Mouse (Mus musculus): Measurements from ENCODE around the gene Snupn. TPM values are rescaled to one million over a fixed set of nuclear protein-coding genes. Genes with fewer than 3 reads are reported as not detected.

The Snupn gene
- polyA plus RNA-seq, 1 experiment from 2014 or later, result 11.8 TPM

DNA sequence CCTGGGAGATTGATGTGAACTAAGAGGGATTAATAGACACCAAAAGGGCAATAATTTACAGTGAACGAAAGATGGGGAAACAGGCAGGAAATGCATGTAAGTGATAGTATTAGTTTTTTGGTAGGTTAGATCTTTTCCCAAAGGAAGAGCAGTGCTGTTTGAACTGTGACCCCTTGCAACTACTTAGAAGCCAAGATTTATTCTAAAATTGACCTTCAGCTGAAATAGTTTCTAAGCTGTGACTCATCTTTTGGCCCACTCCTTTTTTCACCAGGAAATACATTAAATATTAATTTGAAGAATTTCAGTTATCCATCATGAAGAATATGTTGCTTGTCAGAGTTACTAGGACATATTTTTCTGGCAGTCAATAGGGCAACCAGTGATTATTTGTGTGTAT lies 63.1 kb downstream of the Snupn start:
- Histone ChIP-seq H3K9me3 (replicated peaks) (no peaks in the 10 kb centered on the region), H3K36me3 (peaks cover 4% of the 10 kb centered on the region; the same call in 1 of the 2 replicates), H3K4me2 (no peak overlapping the region), H3K4me3 (replicated peaks) (no peak overlapping the region), H3K27ac (no peak overlapping the region), H3K27me3 (no peaks in the 10 kb centered on the region), H3K4me1 (replicated peaks) (no peaks in the 10 kb centered on the region), H3K9ac (no peak overlapping the region)
- ATAC-seq (ENCODE audit: low read depth), result no peak
- no peak for DNase-seq
- WGBS (ENCODE audit: insufficient replicate concordance), result 69% methylated on average over 1 of the region's 1 CpGs

DNA sequence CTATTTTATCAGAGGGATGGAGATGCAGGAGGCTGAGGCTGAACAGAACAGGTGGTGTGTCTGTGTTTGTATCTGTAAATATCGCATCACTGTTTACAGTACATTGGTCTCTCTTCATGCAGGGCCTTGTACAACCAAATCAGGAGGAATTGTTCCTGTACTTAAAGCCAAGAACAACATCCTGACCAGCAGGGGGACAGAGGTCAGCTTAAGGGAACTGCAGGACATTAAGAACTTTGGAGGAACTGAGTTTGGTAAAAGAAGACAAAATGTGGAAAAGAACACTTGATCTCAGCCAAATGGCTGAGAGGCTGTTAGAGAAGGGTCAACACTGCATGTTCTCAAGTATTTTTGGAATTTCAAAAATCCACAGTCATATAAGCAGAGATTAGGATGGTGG lies 64.1 kb downstream of the Snupn start:
- no peaks in the 10 kb centered on the region for H3K9me3 ChIP-seq (replicated peaks)
- no peaks in the 10 kb centered on the region for H3K27me3 ChIP-seq
- H3K4me1 ChIP-seq (replicated peaks), result no peaks in the 10 kb centered on the region
- H3K9ac ChIP-seq, result no peak overlapping the region
- H3K36me3 ChIP-seq, result peaks cover 4% of the 10 kb centered on the region; the same call in 1 of the 2 replicates
- no peak overlapping the region for H3K27ac ChIP-seq
- DNase-seq (no peak), ATAC-seq (ENCODE audit: low read depth) (no peak)
- no peak overlapping the region for H3K4me3 ChIP-seq (replicated peaks)
- WGBS (ENCODE audit: insufficient replicate concordance), result 80% methylated on average over 1 of the region's 1 CpGs
- no peak overlapping the region for H3K4me2 ChIP-seq

DNA sequence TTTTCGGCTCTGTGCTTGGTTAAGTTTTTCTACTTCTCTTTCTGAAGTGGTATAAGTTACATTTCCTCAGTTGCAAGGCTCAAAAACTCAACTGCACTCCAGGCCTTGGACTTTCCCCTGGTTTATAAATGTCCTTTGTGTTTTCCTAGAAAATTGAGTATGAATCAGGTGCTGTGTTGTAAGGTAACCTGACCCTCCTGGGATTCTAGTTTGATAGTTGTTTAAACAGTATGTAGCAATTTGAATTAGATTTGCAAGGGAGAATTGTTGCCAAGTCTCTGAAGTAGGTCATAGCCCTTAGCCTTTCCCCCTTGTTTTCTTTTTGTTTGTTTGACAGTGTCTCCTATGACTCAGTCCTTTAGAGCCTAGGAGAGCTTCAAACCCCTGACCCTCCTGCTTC lies 67.0 kb downstream of the Snupn start:
- Histone ChIP-seq H3K4me2 (no peak overlapping the region), H3K27ac (no peak overlapping the region), H3K4me1 (replicated peaks) (no peaks in the 10 kb centered on the region), H3K4me3 (replicated peaks) (no peak overlapping the region), H3K9ac (no peak overlapping the region), H3K36me3 (peaks cover 6% of the 10 kb centered on the region; the same call in 1 of the 2 replicates), H3K9me3 (replicated peaks) (no peaks in the 10 kb centered on the region), H3K27me3 (no peaks in the 10 kb centered on the region)
- no peak for DNase-seq
- 69% methylated on average over 1 of the region's 1 CpGs for WGBS (ENCODE audit: insufficient replicate concordance)
- ATAC-seq (ENCODE audit: low read depth), result no peak

- WGBS (ENCODE audit: insufficient replicate concordance), result 81% methylated on average over 1 of the region's 1 CpGs
- Histone ChIP-seq H3K4me3 (replicated peaks) (no peak overlapping the region), H3K27me3 (no peaks in the 10 kb centered on the region), H3K9me3 (replicated peaks) (no peaks in the 10 kb centered on the region), H3K27ac (no peak overlapping the region), H3K4me1 (replicated peaks) (no peaks in the 10 kb centered on the region), H3K9ac (no peak overlapping the region), H3K4me2 (no peak overlapping the region), H3K36me3 (peaks cover 20% of the 10 kb centered on the region)
- DNase-seq, result no peak
- no peak for ATAC-seq (ENCODE audit: low read depth)
Observed at GRCm38 (mm10) chr9:57031756-57032155, 81.1 kb downstream of the Snupn start.

Other genes with a start within 250 kb of the Snupn start
- gene Lingo1, start 154.4 kb upstream of the Snupn start, polyA plus RNA-seq (2015; fragmentation: Nextera tagmentation; extraction: Ambion mirVana), result 0.30 and 0.36 TPM in 2 replicates
- gene Odf3l1, start 86.2 kb upstream of the Snupn start, polyA plus RNA-seq (2015; fragmentation: Nextera tagmentation; extraction: Ambion mirVana), result not detected in 2 replicates
- gene Cspg4, start 85.8 kb upstream of the Snupn start, polyA plus RNA-seq (2015; fragmentation: Nextera tagmentation; extraction: Ambion mirVana), result 0.35 and 0.50 TPM in 2 replicates
- 1.2 and 1.4 TPM in 2 replicates for gene Snx33, start 22.5 kb upstream of the Snupn start, polyA plus RNA-seq (2015; fragmentation: Nextera tagmentation; extraction: Ambion mirVana)
- gene Imp3, start 13.4 kb upstream of the Snupn start, polyA plus RNA-seq (2015; fragmentation: Nextera tagmentation; extraction: Ambion mirVana), result 66.1 and 69.1 TPM in 2 replicates
- gene Ptpn9, start 44.0 kb downstream of the Snupn start, polyA plus RNA-seq (2015; fragmentation: Nextera tagmentation; extraction: Ambion mirVana), result 3.3 and 3.4 TPM in 2 replicates
- 13.3 and 16.5 TPM in 2 replicates for gene Sin3a, start 121.2 kb downstream of the Snupn start, polyA plus RNA-seq (2015; fragmentation: Nextera tagmentation; extraction: Ambion mirVana)
- 17.3 and 19.5 TPM in 2 replicates for gene Man2c1, start 179.8 kb downstream of the Snupn start, polyA plus RNA-seq (2015; fragmentation: Nextera tagmentation; extraction: Ambion mirVana)
- 1.6 and 1.9 TPM in 2 replicates for gene Neil1, start 197.4 kb downstream of the Snupn start, polyA plus RNA-seq (2015; fragmentation: Nextera tagmentation; extraction: Ambion mirVana)
- 51.1 and 58.1 TPM in 2 replicates for gene Commd4, start 207.5 kb downstream of the Snupn start, polyA plus RNA-seq (2015; fragmentation: Nextera tagmentation; extraction: Ambion mirVana)

All from liver, embryonic 13.5 days (tissue).